9 mouse cellular contexts compared by ENCODE assay signal in genomic region chr11:102900763-102901162, GRCm38 (mm10). TPM values are rescaled to one million over a fixed set of nuclear protein-coding genes. Genes with fewer than 3 reads are reported as not detected.
DNase-seq lines count a peak whose midpoint lies in the region; ATAC-seq and TF ChIP-seq lines count a peak whose summit lies in the region.
"Had no signal": no experiment of that assay in that cellular context is flagged by ENCODE, and none has a peak within 500 bp of the region (broad histone marks: within the 10 kb centered on the region; RNA-seq: fewer than 3 reads in every experiment).

Gene Gfap, minus strand, starts transcription at chr11:102900912.

- peak; percentile 41 for ATAC-seq in Patski
- ATAC-seq in hindbrain, embryonic 13.5 days (ENCODE audit: low FRiP score), result peak; percentile 61; the same call in 1 of the 2 replicates
- ATAC-seq in megakaryocyte progenitor cell, adult 5-6 weeks (replicated peaks; ENCODE audit: poor library complexity), result peak; percentile 78

- CTCF ChIA-PET in Patski (lab: Charles Lee), result interaction anchor here (0.9 to 3.4 kb wide), 10 partner anchors 9 to 154 kb away, joined by 3 to 30 read pairs (median 4); partner anchors contain the start of gene Kif18b

- no peaks in the 10 kb centered on the region for H3K36me3 ChIP-seq in hindbrain, embryonic 13.5 days

- H3K4me2 ChIP-seq in hindbrain, embryonic 13.5 days, result no peak within 1 kb of the TSS
- H3K4me2 ChIP-seq: lung, embryonic 15.5 days had no signal

- H3K27ac ChIP-seq in cerebellum, adult 2 months (ENCODE audit: insufficient read depth, low read length), result no peak within 1 kb of the TSS
- H3K27ac ChIP-seq in hindbrain, embryonic 13.5 days, result 0 out of 2 replicates have a peak within 1 kb of the TSS, but pooled peaks have one; percentile 1
- H3K27ac ChIP-seq: lung, embryonic 15.5 days had no signal

- no peak within 1 kb of the TSS for H3K9ac ChIP-seq in hindbrain, embryonic 13.5 days
- H3K9ac ChIP-seq: lung, embryonic 15.5 days had no signal

- in situ Hi-C loops in Patski (cut with MboI; ENCODE audit: low pct_unique_long_range_greater_than_20kb), result no loop called here

- TF ChIP-seq CTCF in Patski (IDR thresholded peaks at IDR 0.05), result peak; percentile 94
- peak; percentile 95 for TF ChIP-seq CTCF in cerebellum, adult 2 months (IDR thresholded peaks at IDR 0.05; ENCODE audit: borderline replicate concordance, insufficient read depth, low read depth, low read length)

- TF ChIP-seq POLR2A in cerebellum, adult 2 months (IDR thresholded peaks at IDR 0.05; ENCODE audit: borderline replicate concordance, insufficient read depth, low read length), result no peak

- no peaks in the 10 kb centered on the region for H3K27me3 ChIP-seq in Patski
- H3K27me3 ChIP-seq in cerebellum, adult 2 months (ENCODE audit: control insufficient read depth, insufficient read depth, low read length), result no peaks in the 10 kb centered on the region
- H3K27me3 ChIP-seq in hindbrain, embryonic 13.5 days, result peaks cover 49% of the 10 kb centered on the region

- no peaks in the 10 kb centered on the region for H3K9me3 ChIP-seq in hindbrain, embryonic 13.5 days
- H3K9me3 ChIP-seq: lung, embryonic 15.5 days had no signal

- no peak within 1 kb of the TSS for H3K4me3 ChIP-seq in cerebellum, adult 2 months (replicated peaks; ENCODE audit: insufficient read depth, low read depth, low read length)
- H3K4me3 ChIP-seq in hindbrain, embryonic 13.5 days, result no peak within 1 kb of the TSS
- H3K4me3 ChIP-seq: lung, embryonic 15.5 days had no signal

- H3K4me1 ChIP-seq in cerebellum, adult 2 months (ENCODE audit: control insufficient read depth, insufficient read depth, low read length), result peaks cover 12% of the 10 kb centered on the region; the same call in 1 of the 2 replicates
- H3K4me1 ChIP-seq in hindbrain, embryonic 13.5 days (replicated peaks), result peaks cover 26% of the 10 kb centered on the region
- H3K4me1 ChIP-seq: lung, embryonic 15.5 days had no signal

- 10% methylated on average over 7 of the region's 7 CpGs for WGBS in cerebellum, adult 2 months
- WGBS in hindbrain, embryonic 13.5 days, result 12% methylated on average over 7 of the region's 7 CpGs

- DNase-seq in Patski (ENCODE audit: low read depth, low spot score), result no peak
- DNase-seq in cerebellum, adult 2 months, result peak; percentile 77 to 87
- DNase-seq in frontal cortex, adult 2 months (ENCODE audit: extremely low spot score in 1 of 2, low spot score in 1 of 2), result peak; percentile 26 to 88
- peak; percentile 77 to 93 for DNase-seq in layer of hippocampus, postnatal 25 days (ENCODE audit: extremely low spot score in 1 of 2, low spot score in 1 of 2)
- DNase-seq in right cerebral cortex, postnatal 14 days, result peak; percentile 88
- DNase-seq in urinary bladder, postnatal 36 days (ENCODE audit: low spot score in 2 of 2), result peak; percentile 59 to 74

- POLR2A ChIA-PET in Patski (lab: Charles Lee), result no interaction called here

RNA-seq across cellular contexts. Expression of gene Gfap, which starts in this region (rescaled TPM):
- 0.44 TPM for polyA plus RNA-seq in Patski (2021)
- polyA plus RNA-seq in cerebellum, adult 2 months (2012; rRNA removed), result 207 and 211 TPM in 2 replicates
- 201 and 202 TPM in 2 replicates for polyA plus RNA-seq in frontal cortex, adult 2 months (2012; rRNA removed)
- 0.12 and 0.18 TPM in 2 replicates for polyA plus RNA-seq in hindbrain, embryonic 13.5 days (2015; fragmentation: Nextera tagmentation; extraction: Ambion mirVana)
- total RNA-seq in layer of hippocampus, postnatal 25 days (2021), result 100 to 1,000 TPM; 260 to 321 TPM
- total RNA-seq in megakaryocyte progenitor cell, adult 5-6 weeks (2015), result 0.10 TPM in 1 of 2 replicates, not detected in the other
- total RNA-seq in megakaryocyte progenitor cell, adult 5-6 weeks (2017), result not detected in 2 replicates

Comparison
In these comparisons a context has a peak if more than half of its experiments do, and no peak if none do; other contexts are left out.
1. RNA of gene Gfap (total RNA-seq): 260 to 321 TPM in layer of hippocampus, postnatal 25 days; 0.10 TPM in megakaryocyte progenitor cell, adult 5-6 weeks; every median in the first group is over 100 times any median in the second.
2. RNA of gene Gfap (polyA plus RNA-seq): 207 to 211 TPM in cerebellum, adult 2 months and 201 to 202 TPM in frontal cortex, adult 2 months; 0.44 TPM in Patski (single experiment) and 0.12 to 0.18 TPM in hindbrain, embryonic 13.5 days; every median in the first group is over 100 times any median in the second.
3. Peak in ATAC-seq in Patski; RNA of the gene not detected or under 1 TPM.
4. Peak in ATAC-seq and H3K27ac ChIP-seq in hindbrain, embryonic 13.5 days; RNA of the gene not detected or under 1 TPM.
5. Peak in ATAC-seq in megakaryocyte progenitor cell, adult 5-6 weeks; RNA of the gene not detected or under 1 TPM.
6. Peak in every context shown above with its lines, with median percentiles within 50 percentile points of each other: ATAC-seq.